ENCODE assay signal across 24 mouse cellular contexts in genomic region chr3:140645785-140646388, GRCm38 (mm10).
DNase-seq lines count a peak whose midpoint lies in the region; ATAC-seq and TF ChIP-seq lines count a peak whose summit lies in the region.
"Had no signal": no experiment of that assay in that cellular context is flagged by ENCODE, and none has a peak within 500 bp of the region (broad histone marks: within the 10 kb centered on the region; RNA-seq: fewer than 3 reads in every experiment).

No protein-coding gene starts in this region.

- H3K9ac ChIP-seq in forebrain, embryonic 11.5 days (ENCODE audit: low read length), result no peak overlapping the region
- no peak overlapping the region for H3K9ac ChIP-seq in midbrain, embryonic 11.5 days (ENCODE audit: low read length)
- H3K9ac ChIP-seq in hindbrain, postnatal 0 days (replicated peaks; ENCODE audit: low read length), result no peak overlapping the region
- H3K9ac ChIP-seq in midbrain, embryonic 16.5 days (ENCODE audit: low read depth, low read length), result no peak overlapping the region
- no peak overlapping the region for H3K9ac ChIP-seq in lung, postnatal 0 days (replicated peaks; ENCODE audit: low read depth)
- H3K9ac ChIP-seq: embryonic facial prominence, embryonic 15.5 days; heart, embryonic 12.5 days; hindbrain, embryonic 15.5 days; limb, embryonic 13.5 days; liver, embryonic 12.5 days had no signal

- H3K27me3 ChIP-seq in forebrain, embryonic 11.5 days (ENCODE audit: control insufficient read depth, insufficient read depth, low read length), result no peaks in the 10 kb centered on the region
- no peaks in the 10 kb centered on the region for H3K27me3 ChIP-seq in forebrain, embryonic 10.5 days (ENCODE audit: poor library complexity, severe bottlenecking)
- H3K27me3 ChIP-seq in midbrain, embryonic 11.5 days (ENCODE audit: control insufficient read depth, insufficient read depth, low read length), result no peaks in the 10 kb centered on the region
- H3K27me3 ChIP-seq in midbrain, embryonic 10.5 days (ENCODE audit: low read depth, poor library complexity, severe bottlenecking), result no peaks in the 10 kb centered on the region
- H3K27me3 ChIP-seq in hindbrain, postnatal 0 days (ENCODE audit: insufficient read depth, low read length), result no peaks in the 10 kb centered on the region
- H3K27me3 ChIP-seq in midbrain, embryonic 16.5 days (ENCODE audit: control insufficient read depth, insufficient read depth, low read depth, low read length), result no peaks in the 10 kb centered on the region
- H3K27me3 ChIP-seq in lung, postnatal 0 days (replicated peaks; ENCODE audit: insufficient read depth, low read length), result no peaks in the 10 kb centered on the region
- H3K27me3 ChIP-seq: embryonic facial prominence, embryonic 15.5 days; heart, embryonic 12.5 days; hindbrain, embryonic 15.5 days; limb, embryonic 13.5 days; liver, embryonic 12.5 days had no signal

- no peaks in the 10 kb centered on the region for H3K4me1 ChIP-seq in forebrain, embryonic 11.5 days (replicated peaks; ENCODE audit: control insufficient read depth, insufficient read depth, low read length)
- H3K4me1 ChIP-seq in forebrain, embryonic 10.5 days, result peaks cover 4% of the 10 kb centered on the region; the same call in 1 of the 2 replicates
- no peaks in the 10 kb centered on the region for H3K4me1 ChIP-seq in midbrain, embryonic 11.5 days (ENCODE audit: control insufficient read depth, insufficient read depth, low read length)
- H3K4me1 ChIP-seq in midbrain, embryonic 10.5 days, result no peaks in the 10 kb centered on the region
- H3K4me1 ChIP-seq in hindbrain, postnatal 0 days (ENCODE audit: insufficient read depth, low read length), result no peaks in the 10 kb centered on the region
- peaks cover 4% of the 10 kb centered on the region; the same call in 1 of the 2 replicates for H3K4me1 ChIP-seq in midbrain, embryonic 16.5 days (ENCODE audit: control insufficient read depth, insufficient read depth, low read length)
- no peaks in the 10 kb centered on the region for H3K4me1 ChIP-seq in lung, postnatal 0 days (ENCODE audit: insufficient read depth, low read depth, low read length)
- H3K4me1 ChIP-seq: embryonic facial prominence, embryonic 15.5 days; heart, embryonic 12.5 days; limb, embryonic 13.5 days; liver, embryonic 12.5 days had no signal

- 61% methylated on average over 9 of the region's 9 CpGs for WGBS in forebrain, embryonic 11.5 days
- WGBS in forebrain, embryonic 10.5 days, result 76% methylated on average over 9 of the region's 9 CpGs
- WGBS in midbrain, embryonic 11.5 days, result 63% methylated on average over 9 of the region's 9 CpGs
- WGBS in midbrain, embryonic 10.5 days, result 82% methylated on average over 9 of the region's 9 CpGs
- 32% methylated on average over 9 of the region's 9 CpGs for WGBS in hindbrain, postnatal 0 days
- 22% methylated on average over 9 of the region's 9 CpGs for WGBS in midbrain, embryonic 16.5 days
- 74% methylated on average over 9 of the region's 9 CpGs for WGBS in lung, postnatal 0 days

- no peak overlapping the region for H3K4me3 ChIP-seq in forebrain, embryonic 11.5 days (ENCODE audit: low read depth, low read length)
- H3K4me3 ChIP-seq in forebrain, embryonic 10.5 days, result no peak overlapping the region
- H3K4me3 ChIP-seq in midbrain, embryonic 11.5 days (ENCODE audit: low read depth, low read length), result no peak overlapping the region
- H3K4me3 ChIP-seq in midbrain, embryonic 10.5 days, result no peak overlapping the region
- H3K4me3 ChIP-seq in hindbrain, postnatal 0 days (ENCODE audit: low read length), result no peak overlapping the region
- no peak overlapping the region for H3K4me3 ChIP-seq in midbrain, embryonic 16.5 days (ENCODE audit: low read depth, low read length)
- no peak overlapping the region for H3K4me3 ChIP-seq in lung, postnatal 0 days (ENCODE audit: low read depth, low read length)
- H3K4me3 ChIP-seq: embryonic facial prominence, embryonic 15.5 days; heart, embryonic 12.5 days; hindbrain, embryonic 15.5 days; limb, embryonic 13.5 days; liver, embryonic 12.5 days had no signal

- TF ChIP-seq EP300 in lung, postnatal 0 days (IDR thresholded peaks at IDR 0.05), result no peak

- H3K4me2 ChIP-seq in forebrain, embryonic 11.5 days (ENCODE audit: low read depth, low read length, severe bottlenecking), result no peak overlapping the region
- H3K4me2 ChIP-seq in midbrain, embryonic 11.5 days, result no peak overlapping the region
- H3K4me2 ChIP-seq in hindbrain, postnatal 0 days (ENCODE audit: low read depth, low read length), result no peak overlapping the region
- no peak overlapping the region for H3K4me2 ChIP-seq in midbrain, embryonic 16.5 days (ENCODE audit: low read length)
- no peak overlapping the region for H3K4me2 ChIP-seq in lung, postnatal 0 days (replicated peaks; ENCODE audit: low read depth, low read length)
- H3K4me2 ChIP-seq: embryonic facial prominence, embryonic 15.5 days; heart, embryonic 12.5 days; hindbrain, embryonic 15.5 days; limb, embryonic 13.5 days; liver, embryonic 12.5 days had no signal

- ATAC-seq in forebrain, embryonic 11.5 days (replicated peaks; ENCODE audit: low FRiP score), result peak; percentile 66
- ATAC-seq in midbrain, embryonic 11.5 days (ENCODE audit: low FRiP score), result peak; percentile 75
- peak; percentile 53 for ATAC-seq in hindbrain, postnatal 0 days
- ATAC-seq in midbrain, embryonic 16.5 days, result peak; percentile 62; the same call in 1 of the 2 replicates
- ATAC-seq in lung, postnatal 0 days, result no peak
- ATAC-seq: intestine, embryonic 16.5 days; liver, embryonic 12.5 days had no signal

- H3K9me3 ChIP-seq in forebrain, embryonic 11.5 days (ENCODE audit: control insufficient read depth, low read length), result no peaks in the 10 kb centered on the region
- no peaks in the 10 kb centered on the region for H3K9me3 ChIP-seq in forebrain, embryonic 10.5 days
- H3K9me3 ChIP-seq in midbrain, embryonic 11.5 days (ENCODE audit: control insufficient read depth, low read length), result no peaks in the 10 kb centered on the region
- no peaks in the 10 kb centered on the region for H3K9me3 ChIP-seq in midbrain, embryonic 10.5 days (replicated peaks)
- no peaks in the 10 kb centered on the region for H3K9me3 ChIP-seq in hindbrain, postnatal 0 days (ENCODE audit: low read length)
- no peaks in the 10 kb centered on the region for H3K9me3 ChIP-seq in midbrain, embryonic 16.5 days (replicated peaks; ENCODE audit: control insufficient read depth, low read length, poor library complexity, severe bottlenecking)
- no peaks in the 10 kb centered on the region for H3K9me3 ChIP-seq in lung, postnatal 0 days (ENCODE audit: low read length)
- H3K9me3 ChIP-seq: embryonic facial prominence, embryonic 15.5 days; heart, embryonic 12.5 days; hindbrain, embryonic 15.5 days; limb, embryonic 13.5 days; liver, embryonic 12.5 days had no signal

- DNase-seq in forebrain, embryonic 11.5 days (ENCODE audit: low spot score), result no peak
- no peak for DNase-seq in forebrain, embryonic 10.5 days (ENCODE audit: extremely low spot score, low spot score)
- no peak for DNase-seq in midbrain, embryonic 11.5 days (ENCODE audit: low spot score, missing footprints)
- no peak for DNase-seq in midbrain, embryonic 10.5 days (ENCODE audit: low spot score)
- peak; percentile 20 for DNase-seq in hindbrain, postnatal 0 days (ENCODE audit: low spot score)
- DNase-seq in lung, postnatal 0 days (ENCODE audit: low spot score), result no peak
- DNase-seq in kidney, postnatal 25 days, result no peak
- DNase-seq: adrenal gland, postnatal 10 days; cerebellum, adult 8-10 months; cerebellum, postnatal 36 days; embryo, embryonic 11 days; gastrocnemius, postnatal 10 days; heart, postnatal 10 days; kidney, adult 9 months; kidney, postnatal 14 days; lung, adult 18-20 months; lung, postnatal 14 days had no signal

- TF ChIP-seq CTCF in hindbrain, postnatal 0 days (IDR thresholded peaks at IDR 0.05; ENCODE audit: low read depth), result no peak
- TF ChIP-seq CTCF in lung, postnatal 0 days (IDR thresholded peaks at IDR 0.05), result no peak

- H3K27ac ChIP-seq in forebrain, embryonic 11.5 days (ENCODE audit: low read depth, low read length), result no peak overlapping the region
- H3K27ac ChIP-seq in forebrain, embryonic 10.5 days, result no peak overlapping the region
- no peak overlapping the region for H3K27ac ChIP-seq in midbrain, embryonic 11.5 days (ENCODE audit: low read depth, low read length)
- no peak overlapping the region for H3K27ac ChIP-seq in midbrain, embryonic 10.5 days (replicated peaks)
- H3K27ac ChIP-seq in hindbrain, postnatal 0 days, result no peak overlapping the region
- no peak overlapping the region for H3K27ac ChIP-seq in midbrain, embryonic 16.5 days (ENCODE audit: low read length)
- H3K27ac ChIP-seq in lung, postnatal 0 days (ENCODE audit: low read length), result no peak overlapping the region
- H3K27ac ChIP-seq: embryonic facial prominence, embryonic 15.5 days; hindbrain, embryonic 15.5 days; limb, embryonic 13.5 days; liver, embryonic 12.5 days had no signal

- H3K36me3 ChIP-seq in forebrain, embryonic 11.5 days (ENCODE audit: control insufficient read depth, insufficient read depth, low read length), result no peaks in the 10 kb centered on the region
- no peaks in the 10 kb centered on the region for H3K36me3 ChIP-seq in forebrain, embryonic 10.5 days (replicated peaks)
- no peaks in the 10 kb centered on the region for H3K36me3 ChIP-seq in midbrain, embryonic 11.5 days (ENCODE audit: control insufficient read depth, insufficient read depth, low read length)
- no peaks in the 10 kb centered on the region for H3K36me3 ChIP-seq in midbrain, embryonic 10.5 days
- H3K36me3 ChIP-seq in hindbrain, postnatal 0 days (ENCODE audit: insufficient read depth, low read length), result no peaks in the 10 kb centered on the region
- no peaks in the 10 kb centered on the region for H3K36me3 ChIP-seq in midbrain, embryonic 16.5 days (ENCODE audit: control insufficient read depth, insufficient read depth, low read length)
- H3K36me3 ChIP-seq in lung, postnatal 0 days (ENCODE audit: insufficient read depth, low read length), result no peaks in the 10 kb centered on the region
- H3K36me3 ChIP-seq: embryonic facial prominence, embryonic 15.5 days; heart, embryonic 12.5 days; hindbrain, embryonic 15.5 days; limb, embryonic 13.5 days; liver, embryonic 12.5 days had no signal
